Mouse (Mus musculus): Measurements from ENCODE around the gene 1700020N15Rik. TPM values are rescaled to one million over a fixed set of nuclear protein-coding genes. Genes with fewer than 3 reads are reported as not detected.

The 1700020N15Rik gene
- polyA plus RNA-seq (2017; shearing (Covaris generic)), result not detected

GRCm38 (mm10) chrX:69945000-69945399 is at the start of gene 1700020N15Rik:
1700020N15Rik (plus strand) TSS chrX:69945300.

